Mouse (Mus musculus) liver, adult 2 months (tissue): ENCODE measurements around the gene Mpp3.

Source experiments
- CTCF ChIP-seq: fragments of 200-500 bp; IDR thresholded peaks from 2 replicates; pipeline ENCODE4 v1.5.1; 2011; ENCODE audit warnings: low read depth, low read length, control low read depth
- POLR2A ChIP-seq: fragments of 200-500 bp; IDR thresholded peaks from 2 replicates; pipeline ENCODE4 v1.6.1; 2011; ENCODE audit warnings: low read length, control low read depth; ENCODE audit not compliant: insufficient read depth; ENCODE audit errors: extremely low read depth

GRCm38 (mm10) chr11:101980603-101981157 is 47.6 kb downstream of the Mpp3 start:
- TF ChIP-seq POLR2A, result no peak
- TF ChIP-seq CTCF, result no peak
